Mouse (Mus musculus) liver, embryonic 14.5 days (tissue): ENCODE measurements around the gene Klhl26.

ENCODE experiments used
- CTCF ChIP-seq: IDR thresholded peaks from 2 replicates; pipeline ENCODE4 v1.5.1; 2016; ENCODE audit warnings: antibody characterized with exemption, low read depth, control low read depth
- EP300 ChIP-seq: IDR thresholded peaks from 2 replicates; pipeline ENCODE4 v1.6.1; 2016; ENCODE audit warnings: antibody characterized with exemption, low read depth

GRCm38 (mm10) chr8:70460606-70461005 lies 16.2 kb downstream of the Klhl26 start:
- TF ChIP-seq CTCF = no peak
- no peak for TF ChIP-seq EP300
